Mouse (Mus musculus): ENCODE results near the gene Zfp612.
"Not testable (repeated sequence)": the region's sequence is repeated elsewhere in the genome, so short reads cannot be mapped to it uniquely, and the experiment has no call there.

The Zfp612 gene

DNA sequence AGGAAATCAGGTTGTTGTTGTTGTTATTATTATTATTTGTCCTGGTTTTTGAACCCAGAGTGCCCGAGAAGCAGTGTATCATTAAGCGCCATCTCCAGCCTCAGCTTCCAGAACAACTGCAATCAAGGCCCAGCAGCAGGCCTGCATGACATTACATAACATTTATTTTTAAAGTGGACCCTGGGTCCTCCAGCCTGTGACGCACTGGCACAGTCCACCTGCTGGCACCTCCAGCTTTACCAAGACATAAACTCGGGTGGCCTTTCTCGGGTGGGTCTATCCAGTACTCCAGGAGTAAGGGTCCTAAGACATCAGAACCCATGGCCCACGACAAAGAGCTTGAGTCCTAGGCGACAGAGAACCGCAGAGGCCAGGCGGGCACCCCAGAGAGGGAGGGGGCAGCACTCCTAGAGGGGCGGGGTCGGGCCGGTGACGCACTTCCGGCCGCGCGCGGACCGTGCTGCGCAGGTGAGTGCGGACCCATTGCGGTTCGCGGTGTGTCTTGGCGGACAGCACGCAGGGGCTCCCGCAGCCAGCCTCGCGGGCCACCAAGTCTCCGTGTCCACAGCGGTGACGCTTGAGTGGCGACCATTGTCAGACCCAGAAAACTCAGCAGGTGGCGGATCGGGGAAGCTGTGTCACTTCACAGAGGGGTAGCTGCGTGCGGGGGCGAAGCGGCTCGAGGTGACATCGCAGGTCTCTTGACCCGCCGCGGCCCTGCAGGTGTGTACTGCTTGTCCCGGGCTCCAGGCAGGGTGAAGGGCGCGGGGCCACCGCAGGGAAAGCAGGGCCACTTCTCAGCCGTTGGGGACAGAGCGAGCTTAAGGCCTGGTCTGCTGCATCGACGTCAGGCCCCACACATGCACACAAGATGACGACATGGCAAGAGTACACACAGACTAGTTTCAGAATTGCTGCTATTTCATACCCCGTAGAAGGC lies at the start of gene Zfp612:
Gene Zfp612 (plus strand): TSS at position 465 of the 940 bp plus-strand sequence.
- peak; percentile 72 for DNase-seq (ENCODE audit: low read depth, low spot score)

DNA sequence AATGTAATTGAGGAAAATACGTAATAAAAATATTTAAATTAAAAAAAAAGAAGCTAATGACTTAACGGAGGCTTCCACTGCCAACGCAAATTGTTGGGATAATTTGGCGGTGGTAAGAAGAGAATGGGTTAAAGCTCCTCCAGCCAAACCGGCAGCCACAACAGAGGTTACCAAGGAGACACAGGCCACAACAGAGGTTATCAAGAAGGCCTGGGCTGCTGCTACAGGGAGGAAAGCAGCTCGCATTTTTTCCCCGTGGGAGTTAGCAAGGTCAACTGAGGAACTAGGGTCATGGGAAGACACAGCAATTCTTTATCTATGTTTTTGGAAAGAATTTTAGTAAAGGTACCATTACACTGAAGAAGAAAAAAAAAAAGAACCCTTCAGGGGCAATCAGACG lies 45.8 kb upstream of the Zfp612 start:
- not testable (repeated sequence) for DNase-seq (ENCODE audit: low read depth, low spot score)

DNA sequence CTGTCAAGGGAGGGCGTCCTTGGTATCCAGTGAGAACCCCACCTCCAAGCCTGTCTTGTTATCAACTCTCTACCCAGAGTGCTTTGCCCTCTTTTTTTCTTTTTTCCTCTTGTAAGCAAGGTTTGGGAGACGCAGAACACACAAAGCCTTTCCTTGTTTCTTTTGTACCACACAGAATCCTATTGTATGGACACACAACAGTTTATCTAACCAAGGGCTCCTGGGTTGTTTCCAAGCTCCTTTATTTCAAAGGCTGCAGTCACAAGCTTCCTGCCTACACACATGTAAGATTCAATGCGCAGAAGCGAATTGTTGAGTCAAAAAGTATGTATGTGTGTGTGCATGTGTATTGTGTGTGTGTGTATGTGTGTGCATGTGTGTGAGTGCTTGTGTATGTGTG lies 45.2 kb upstream of the Zfp612 start:
- no peak for DNase-seq (ENCODE audit: low read depth, low spot score)

DNA sequence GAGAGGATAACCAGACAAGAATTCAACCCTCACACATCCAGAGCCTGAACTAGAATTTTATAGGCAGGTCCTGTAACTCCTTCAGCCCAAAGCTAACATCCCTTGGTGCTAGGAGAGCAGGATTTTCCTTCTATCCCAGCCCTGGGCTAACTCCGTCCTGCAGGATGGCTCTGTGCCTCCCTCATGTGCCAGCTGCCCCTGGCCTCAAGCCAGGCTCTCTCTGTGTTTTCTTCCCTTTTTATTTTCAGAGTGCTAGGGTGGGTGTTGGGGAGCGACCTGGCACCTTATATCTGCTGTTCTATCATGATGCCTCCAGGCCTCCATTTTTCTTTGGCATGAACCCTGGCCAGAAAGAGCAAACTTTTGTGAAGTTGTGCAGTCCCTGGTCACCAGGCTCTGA lies 43.4 kb upstream of the Zfp612 start:
- DNase-seq (ENCODE audit: low read depth, low spot score): no peak

DNA sequence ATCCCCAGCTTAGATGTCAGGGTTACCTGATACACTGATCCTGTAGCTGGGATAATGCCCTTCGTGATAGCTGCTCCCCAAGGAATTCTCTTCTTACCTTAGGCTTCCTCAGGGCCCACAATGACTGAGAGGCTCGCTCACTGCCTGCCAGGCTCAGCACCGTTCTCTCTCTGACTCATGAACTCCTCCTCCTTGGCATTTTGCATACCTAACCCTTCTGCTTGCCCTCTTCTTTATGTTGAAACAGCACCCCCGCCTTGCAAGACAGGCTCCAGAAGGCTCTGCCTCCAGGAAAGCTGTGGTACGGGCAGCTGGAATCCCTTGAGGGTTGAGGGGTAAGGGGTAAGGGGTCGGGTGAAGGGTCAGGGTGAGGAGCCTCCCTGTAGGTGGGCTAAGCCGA lies 40.3 kb upstream of the Zfp612 start:
- DNase-seq (ENCODE audit: low read depth, low spot score): no peak

DNA sequence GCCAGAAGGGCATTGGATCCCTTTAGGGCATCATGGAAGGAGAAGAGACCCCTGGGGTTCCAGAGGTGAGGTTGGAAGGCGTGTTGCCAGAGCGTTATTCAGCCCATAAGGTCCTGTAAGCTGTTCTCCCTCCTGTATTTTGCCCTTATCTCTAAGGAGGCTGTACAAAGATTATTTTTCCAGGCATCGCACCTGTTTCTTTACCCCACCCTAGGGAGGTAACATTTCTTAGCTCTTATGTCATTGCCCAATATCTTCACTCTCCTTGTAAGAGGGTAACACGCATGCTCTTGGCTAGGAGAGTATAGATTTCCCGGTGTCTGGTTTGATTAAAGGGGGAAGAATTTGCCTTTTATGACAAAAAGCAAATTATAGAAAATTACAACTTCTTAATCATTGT lies 39.9 kb upstream of the Zfp612 start, which contains the start of gene Chst4:
Gene Chst4 (minus strand): TSS at position 82 of the 400 bp plus-strand sequence.
- DNase-seq (ENCODE audit: low read depth, low spot score): no peak

DNA sequence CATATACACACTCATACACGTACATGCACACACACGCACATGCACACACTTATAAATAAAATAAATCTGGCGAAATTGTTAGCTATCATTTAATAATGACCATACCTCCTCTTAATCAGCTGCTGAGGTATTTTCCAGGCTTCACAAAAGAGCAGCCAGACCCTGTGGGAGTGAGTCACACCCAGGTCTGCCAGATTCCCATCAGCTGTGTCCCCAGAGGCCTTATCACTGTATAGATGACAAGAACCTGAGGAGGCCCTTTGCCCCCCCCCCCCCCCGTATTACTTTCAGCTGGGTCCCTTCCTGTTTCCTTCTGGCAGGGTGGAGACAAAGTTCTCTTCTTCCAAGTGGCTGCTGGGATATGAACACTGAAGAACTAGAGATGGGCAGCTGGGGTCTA lies 39.0 kb upstream of the Zfp612 start:
- no peak for DNase-seq (ENCODE audit: low read depth, low spot score)

DNA sequence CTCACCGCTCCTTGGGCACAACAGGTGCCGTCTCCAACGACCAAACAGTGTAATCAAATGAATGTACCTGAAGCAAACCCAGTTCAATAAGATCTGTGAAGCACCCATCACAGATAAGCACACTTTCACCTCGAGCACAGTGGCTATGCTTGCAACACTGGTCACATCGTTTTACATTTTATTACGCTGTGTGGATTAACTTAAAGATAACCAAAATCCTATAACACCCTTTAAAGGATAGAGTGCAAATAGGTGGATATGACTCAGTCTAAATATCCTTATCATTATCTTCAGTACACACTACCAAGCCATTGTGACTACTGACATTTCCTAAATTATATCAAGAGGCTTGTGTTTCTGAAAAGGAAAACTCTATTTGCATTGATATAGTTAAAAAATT lies 28.3 kb upstream of the Zfp612 start:
- no peak for DNase-seq (ENCODE audit: low read depth, low spot score)

DNA sequence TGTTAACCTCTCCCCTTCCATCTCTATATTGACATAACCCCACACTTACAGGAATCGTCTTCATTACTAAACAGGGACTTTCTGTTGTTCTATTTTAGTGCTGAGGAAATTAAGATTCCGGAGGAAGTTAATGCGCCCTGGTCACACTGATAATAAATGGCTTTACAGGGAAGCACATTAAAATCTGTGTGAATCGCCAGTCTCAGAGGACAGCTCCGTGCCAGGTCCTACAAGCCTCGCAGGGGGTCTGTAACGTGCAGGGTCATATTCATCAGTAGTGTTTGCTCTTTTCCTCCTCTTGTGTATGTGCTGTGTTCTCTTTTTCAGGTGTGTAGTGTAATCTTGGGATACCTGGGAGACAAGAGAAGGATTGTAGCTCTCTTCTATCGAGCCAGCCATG lies 21.3 kb upstream of the Zfp612 start:
- no peak for DNase-seq (ENCODE audit: low read depth, low spot score)

DNA sequence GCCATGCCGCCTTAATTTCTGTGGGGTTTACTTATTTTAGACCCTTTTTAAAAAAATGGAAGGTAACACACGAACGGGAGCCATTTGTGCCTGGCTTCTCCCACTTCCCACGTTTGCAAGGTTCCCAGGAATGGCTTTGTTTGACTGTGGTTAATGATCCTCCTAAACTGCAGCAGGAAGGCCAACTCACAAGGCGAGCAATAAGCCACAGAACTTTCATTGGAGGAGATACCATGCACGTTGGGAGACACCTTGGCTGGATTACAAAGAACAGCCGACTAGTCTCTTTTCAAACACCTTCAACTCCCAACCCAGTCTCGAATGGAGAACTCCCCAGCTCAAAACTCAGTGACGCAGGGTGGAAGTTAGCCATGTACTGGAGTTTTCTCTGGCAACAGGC lies 15.4 kb upstream of the Zfp612 start:
- no peak for DNase-seq (ENCODE audit: low read depth, low spot score)

DNA sequence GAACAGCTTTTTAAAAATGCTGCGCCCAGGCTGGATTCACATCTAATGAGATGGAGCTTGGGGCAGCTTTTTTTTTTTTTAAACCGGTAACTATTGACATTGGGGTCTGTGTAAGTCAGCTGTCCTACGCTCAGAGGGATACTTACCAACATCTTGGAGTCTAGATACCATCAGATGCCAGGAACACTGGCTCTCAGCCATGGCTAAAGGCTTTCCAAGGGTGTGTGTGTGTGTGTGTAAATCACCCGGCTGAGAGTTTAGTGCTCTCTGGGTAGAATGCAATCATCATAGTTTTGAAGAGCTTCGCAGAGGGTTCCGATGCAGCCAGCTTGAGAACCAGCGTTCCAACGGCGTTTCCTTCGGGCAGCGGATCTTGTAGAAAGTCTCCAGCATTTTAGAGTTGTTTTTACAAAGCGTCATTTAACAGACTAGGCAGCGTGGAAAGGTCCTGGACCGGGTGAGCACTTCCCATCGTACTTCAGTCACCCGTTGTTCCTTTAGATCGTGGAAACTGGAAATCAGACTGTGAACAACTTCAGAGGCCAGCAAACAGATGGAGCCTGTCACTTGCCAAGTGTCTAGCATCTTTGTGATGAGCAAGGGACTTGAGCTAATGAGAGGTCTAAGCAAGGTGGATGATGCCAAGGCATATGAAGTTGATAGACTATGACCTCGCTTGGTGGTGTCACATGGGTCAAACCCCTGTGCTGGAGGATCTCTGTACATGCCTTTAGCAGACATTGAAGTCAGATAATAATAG lies 14.8 kb upstream of the Zfp612 start:
- no peak for DNase-seq (ENCODE audit: low read depth, low spot score)

DNA sequence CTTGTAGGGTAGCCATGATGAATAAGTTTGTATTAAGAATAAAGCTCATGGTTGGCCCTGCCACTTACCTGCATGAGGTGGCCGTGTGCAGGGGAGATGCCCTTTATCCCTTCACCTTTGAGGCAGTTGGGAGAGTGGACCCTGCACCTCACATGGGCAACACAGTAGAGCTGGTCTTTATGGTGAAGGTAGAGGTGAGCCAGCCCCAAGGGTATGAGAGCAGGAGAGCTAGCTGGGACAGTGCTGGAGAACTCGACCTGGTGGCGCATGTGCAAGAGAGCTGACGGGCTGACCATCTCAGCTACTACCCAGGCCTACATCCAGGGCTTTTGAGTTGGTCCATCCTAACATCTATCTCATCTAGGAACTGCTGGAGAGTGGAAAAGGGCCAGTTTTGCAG lies 13.9 kb upstream of the Zfp612 start:
- no peak for DNase-seq (ENCODE audit: low read depth, low spot score)

DNA sequence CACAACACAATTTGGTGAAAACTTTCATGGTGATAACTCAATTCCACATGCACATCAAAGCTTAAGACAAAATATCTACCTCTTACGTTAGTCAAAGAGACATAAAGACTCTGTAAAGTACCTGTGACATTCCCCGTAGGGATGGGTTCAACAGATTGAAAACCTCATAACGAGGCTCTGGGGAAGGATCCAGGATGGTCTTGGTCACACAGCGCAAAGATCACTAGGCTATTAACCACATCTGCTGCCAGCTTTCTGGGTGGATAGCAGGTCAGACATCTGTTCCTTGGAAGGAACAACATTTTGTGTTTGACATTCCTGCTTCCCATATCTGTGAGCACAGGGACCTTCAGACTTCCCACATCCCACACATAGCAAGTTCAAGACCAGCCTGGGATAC lies 9.8 kb upstream of the Zfp612 start:
- no peak for DNase-seq (ENCODE audit: low read depth, low spot score)

DNA sequence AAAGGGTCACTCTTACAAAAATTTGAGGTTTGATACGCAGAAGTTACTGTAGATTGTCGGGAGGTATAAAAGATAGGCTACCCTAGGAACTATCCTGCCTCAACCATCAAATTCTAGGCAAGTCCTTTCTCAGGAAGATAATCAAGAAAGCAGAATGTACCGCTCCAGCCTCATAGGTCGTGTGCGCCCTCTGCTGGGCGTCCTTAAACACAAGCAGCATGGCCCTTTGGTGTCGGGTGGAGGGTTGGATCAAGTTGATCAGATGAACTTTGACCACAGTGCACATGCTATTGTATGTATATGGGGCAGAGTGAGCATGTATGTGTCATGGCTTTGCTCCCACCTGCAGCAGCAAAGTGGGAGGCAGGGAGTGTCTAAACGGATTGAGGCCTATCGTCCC lies 7.9 kb upstream of the Zfp612 start:
- DNase-seq (ENCODE audit: low read depth, low spot score): peak; percentile 79

DNA sequence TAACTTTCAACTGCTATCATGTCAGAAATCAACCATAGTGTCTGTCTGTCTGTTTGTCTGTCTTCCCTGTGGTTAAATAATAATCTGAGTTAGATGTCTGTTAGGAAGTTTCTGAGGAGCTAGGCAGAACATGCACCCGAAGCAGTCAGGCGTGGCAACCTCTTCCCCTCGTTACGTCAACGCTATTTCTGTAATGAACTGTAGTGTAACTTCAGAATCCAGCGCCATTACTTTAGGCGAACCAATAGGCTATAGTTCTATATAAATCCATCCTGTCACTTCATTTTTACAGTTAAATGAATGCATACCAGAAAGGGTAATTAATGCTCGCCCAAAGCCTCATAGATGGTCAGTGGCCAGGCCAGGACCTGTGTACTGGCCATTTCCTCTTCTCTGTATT lies 5.0 kb upstream of the Zfp612 start:
- no peak for DNase-seq (ENCODE audit: low read depth, low spot score)

DNA sequence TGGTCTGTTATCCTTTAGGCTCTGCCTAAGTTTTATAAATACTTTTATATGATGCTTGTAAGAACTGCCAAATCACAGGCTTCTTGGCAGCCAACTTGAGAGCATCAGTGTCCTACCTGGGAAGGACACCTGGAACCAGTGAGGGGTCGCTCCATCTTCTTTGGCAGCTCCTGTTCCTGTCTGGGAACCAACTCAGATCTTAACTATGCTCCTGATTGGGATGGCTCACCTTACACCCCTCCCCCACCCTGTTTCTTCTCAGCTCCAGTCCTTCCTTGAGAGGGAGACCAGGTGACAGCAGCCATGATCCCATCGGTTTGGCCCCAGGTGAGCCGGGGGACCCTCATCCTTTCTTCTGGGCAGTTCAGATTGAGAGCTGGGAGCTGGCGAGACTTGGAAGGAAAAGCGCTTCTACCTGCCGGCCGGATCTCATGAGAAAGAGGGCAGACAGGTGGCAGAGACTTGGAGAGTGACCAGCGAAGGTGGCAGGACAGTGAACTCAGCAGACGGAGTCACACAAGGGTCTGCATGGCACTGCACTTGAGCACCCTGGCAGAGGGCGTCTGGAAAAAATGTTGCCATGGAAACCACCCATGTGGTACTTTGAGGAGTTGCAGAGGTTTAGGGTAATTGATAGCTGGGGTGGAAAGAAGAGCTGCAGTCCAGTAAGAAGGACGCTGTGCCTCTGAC lies 3.0 kb downstream of the Zfp612 start:
- peak; percentile 18 for DNase-seq (ENCODE audit: low read depth, low spot score)

DNA sequence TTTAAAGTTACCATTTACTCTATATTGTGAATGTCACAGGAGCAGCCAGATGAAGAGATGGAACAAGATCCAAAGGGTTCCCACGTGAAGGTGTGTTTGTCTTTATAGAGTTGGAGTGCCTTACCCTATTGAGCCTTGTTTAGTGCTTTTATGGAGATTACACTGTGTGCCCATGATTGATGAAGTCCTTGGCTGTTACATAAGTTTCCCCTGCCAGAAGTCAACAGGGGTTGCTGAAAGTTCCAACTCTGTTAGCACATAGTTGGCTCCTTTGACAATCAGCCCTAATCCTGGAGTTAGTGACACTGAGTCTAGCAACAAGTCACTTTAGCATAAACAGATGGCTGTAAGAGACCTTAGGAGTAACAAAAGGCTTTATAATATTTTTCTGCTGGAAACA lies 12.3 kb downstream of the Zfp612 start:
- no peak for DNase-seq (ENCODE audit: low read depth, low spot score)

DNA sequence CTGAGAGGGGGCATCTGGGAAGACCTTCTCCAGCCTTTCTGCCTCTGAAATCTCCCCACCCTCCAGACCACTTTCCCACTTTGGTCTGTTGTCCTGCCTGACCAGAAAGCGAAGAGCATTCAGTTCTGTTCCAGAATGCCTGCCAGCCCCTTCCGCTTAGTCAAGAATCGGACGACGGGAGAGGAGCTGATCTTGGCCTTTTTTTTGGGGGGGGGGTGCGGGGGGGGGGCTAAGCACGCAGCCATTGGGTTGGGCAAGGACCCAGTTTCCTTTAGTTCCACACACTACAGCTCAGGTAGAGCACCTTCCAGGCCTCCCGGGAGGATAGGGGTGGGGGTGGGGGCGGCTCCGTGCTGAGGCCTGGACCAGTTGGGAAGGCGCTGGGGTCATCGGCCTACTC lies 21.4 kb downstream of the Zfp612 start, which contains the start of gene Gm21964:
Gene Gm21964 (plus strand): TSS at position 301 of the 400 bp plus-strand sequence.
- DNase-seq (ENCODE audit: low read depth, low spot score): no peak

DNA sequence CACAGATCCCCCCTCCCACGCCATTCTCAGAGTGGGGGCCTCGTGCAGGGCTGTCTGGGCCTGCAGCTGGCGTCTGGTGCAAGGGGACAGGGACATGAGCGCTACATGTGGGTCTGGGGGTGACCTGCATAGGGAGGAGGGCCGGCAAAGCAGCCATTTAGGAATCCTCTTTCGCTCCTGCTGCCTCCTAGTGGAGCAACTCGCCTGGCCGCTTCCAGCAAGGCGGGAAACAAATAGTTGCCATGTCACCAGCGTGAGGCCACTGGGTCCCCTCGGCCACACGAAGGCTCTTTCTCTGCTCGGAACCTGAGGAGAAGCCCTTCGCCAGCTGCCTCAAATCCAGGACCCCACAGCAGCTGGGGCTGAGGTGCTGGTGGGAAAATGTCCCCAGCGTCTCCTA lies 22.1 kb downstream of the Zfp612 start:
- peak; percentile 45 for DNase-seq (ENCODE audit: low read depth, low spot score)

DNA sequence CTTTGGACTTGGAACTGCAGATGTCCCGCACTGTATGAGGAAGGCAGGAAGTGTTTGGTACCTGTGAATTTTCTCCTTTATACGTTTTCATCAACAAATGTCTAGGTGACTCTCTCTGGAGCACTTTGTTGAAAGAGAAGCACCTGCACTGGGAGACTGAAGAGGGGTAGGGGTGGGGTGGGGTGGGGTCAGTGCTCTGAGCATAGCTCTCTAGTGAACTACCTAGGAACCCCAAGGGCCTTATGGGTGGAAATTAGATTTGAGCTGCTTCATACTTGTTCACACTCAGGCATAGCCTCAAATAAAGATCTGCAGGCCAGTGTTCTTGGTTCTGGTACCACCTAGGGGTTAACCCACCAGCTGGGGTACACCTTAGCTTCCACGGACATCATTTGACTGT lies 23.1 kb downstream of the Zfp612 start, which contains the start of gene Gm17720:
Gene Gm17720 (minus strand): TSS at position 101 of the 400 bp plus-strand sequence.
- peak; percentile 12 for DNase-seq (ENCODE audit: low read depth, low spot score)

DNA sequence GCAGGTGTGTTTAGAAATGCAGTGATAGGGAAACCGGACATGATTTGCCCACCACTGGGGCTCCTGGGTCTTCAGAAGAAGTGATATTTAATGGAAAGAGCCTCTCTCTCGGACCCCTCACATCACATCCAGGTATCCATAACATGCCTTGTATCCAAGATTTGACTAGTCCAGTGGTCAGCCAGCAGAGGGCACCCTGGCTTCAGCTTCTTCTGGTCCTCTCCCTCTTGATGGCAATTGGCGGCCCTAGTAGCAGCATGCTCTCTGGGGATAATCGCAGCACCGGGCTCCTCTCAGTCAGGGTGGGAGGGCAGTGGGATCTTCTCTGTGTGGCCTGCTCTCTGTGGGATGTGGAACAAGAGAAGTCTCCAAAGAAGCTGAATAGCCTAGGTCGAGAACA lies 40.2 kb downstream of the Zfp612 start:
- DNase-seq (ENCODE audit: low read depth, low spot score): peak; percentile 51

DNA sequence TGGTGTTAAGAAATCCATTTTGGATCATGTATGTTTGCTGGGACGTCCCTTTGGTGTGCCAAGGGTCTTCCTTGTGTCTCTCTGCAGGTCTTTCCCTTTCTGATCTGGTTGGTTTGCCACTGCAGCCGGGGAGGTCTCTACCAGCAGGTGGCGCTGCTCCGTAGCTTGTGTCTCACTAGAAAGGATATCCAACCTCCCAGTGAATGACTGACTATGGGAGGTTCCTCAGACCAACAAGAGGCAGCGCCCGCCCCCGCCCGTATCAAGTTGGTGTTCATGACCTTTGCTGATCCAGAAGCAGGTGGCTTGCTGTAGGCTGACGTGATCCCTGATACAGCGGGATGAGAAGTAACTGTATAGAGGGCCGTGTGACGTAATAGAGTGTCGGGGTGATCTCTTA lies 51.0 kb downstream of the Zfp612 start:
- peak; percentile 95 for DNase-seq (ENCODE audit: low read depth, low spot score)
